Mouse (Mus musculus) stomach, embryonic 16.5 days (tissue): ENCODE data around the gene Mapkapk3. TPM values are rescaled to one million over a fixed set of nuclear protein-coding genes. Genes with fewer than 3 reads are reported as not detected.

ENCODE experiments used
- ATAC-seq: fragments of 200-750 bp; cut with Nextera tagmentation; 2 replicates; pipeline ENCODE4 v1.8.0; 2017; ENCODE audit warnings: moderate number of reproducible peaks, moderate TSS enrichment; ENCODE audit not compliant: insufficient read depth, low FRiP score
- H3K27ac ChIP-seq: fragments of 300-500 bp; sonication (generic); 2 replicates; pipeline ENCODE4 v1.5.1; 2014; ENCODE audit warnings: low read length
- H3K27me3 ChIP-seq: fragments of 300-500 bp; sonication (generic); 2 replicates; pipeline ENCODE4 v1.6.1; 2014; ENCODE audit warnings: low read length, control low read depth, mixed read lengths; ENCODE audit not compliant: control insufficient read depth, insufficient read depth
- H3K36me3 ChIP-seq: fragments of 300-500 bp; sonication (generic); 2 replicates; pipeline ENCODE4 v1.6.1; 2014; ENCODE audit warnings: low read length; ENCODE audit not compliant: control insufficient read depth, insufficient read depth
- H3K4me1 ChIP-seq: fragments of 300-500 bp; sonication (generic); 2 replicates; pipeline ENCODE4 v1.6.1; 2014; ENCODE audit warnings: low read length, control low read depth, mixed read lengths; ENCODE audit not compliant: control insufficient read depth, insufficient read depth
- H3K4me2 ChIP-seq: fragments of 300-500 bp; sonication (generic); 2 replicates; pipeline ENCODE4 v1.6.1; 2014; ENCODE audit warnings: low read depth, low read length, mixed read lengths
- H3K4me3 ChIP-seq: fragments of 300-500 bp; sonication (generic); replicated peaks from 2 replicates; pipeline ENCODE4 v1.5.1; 2014; ENCODE audit warnings: mild to moderate bottlenecking, low read length
- H3K9ac ChIP-seq: fragments of 300-500 bp; sonication (generic); 2 replicates; pipeline ENCODE4 v1.6.1; 2014; ENCODE audit warnings: low read length
- H3K9me3 ChIP-seq: fragments of 300-500 bp; sonication (generic); replicated peaks from 2 replicates; pipeline ENCODE4 v1.6.1; 2016; ENCODE audit warnings: low read length, control low read depth; ENCODE audit not compliant: control insufficient read depth
- WGBS: fragments of 180-500 bp; shearing (Covaris S2); extraction: QIAGEN DNeasy Blood & Tissue Kit; methylation state at CpG from one replicate; pipeline ENCODE4 v1.1.7; 2014; 5-methylcytosine and 5-hydroxymethylcytosine counted together
- polyA plus RNA-seq: library from polyadenylated mRNA; unstranded; fragments of >200 nt; fragmentation: Nextera tagmentation; extraction: Ambion mirVana; gene quantifications from 2 replicates; pipeline ENCODE4 v1.2.1, GENCODE M21; 2015

Mapkapk3 gene
- polyA plus RNA-seq, 1 experiment from 2014 or later, result 41.2 TPM

DNA sequence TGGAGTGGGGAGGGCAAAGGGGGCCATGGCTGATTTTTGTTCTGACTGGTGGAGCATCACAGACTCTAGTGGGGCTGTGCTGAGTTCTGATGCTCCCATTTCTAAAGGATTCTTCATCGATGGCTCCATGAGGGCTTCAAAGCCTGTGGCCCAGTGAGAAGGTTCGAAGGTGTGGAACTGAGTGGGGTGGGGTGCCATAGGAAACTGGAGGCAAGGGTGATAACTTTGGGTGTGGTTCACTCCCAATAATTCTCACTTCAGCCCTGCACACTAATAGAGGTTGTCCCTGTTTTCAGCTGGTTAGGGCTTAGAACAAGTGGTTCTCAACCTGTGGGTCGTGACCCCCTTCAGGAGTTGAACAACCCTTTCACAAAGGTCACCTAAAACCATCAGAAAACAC lies 14.7 kb upstream of the Mapkapk3 start:
- H3K27me3 ChIP-seq, result no peaks in the 10 kb centered on the region
- ATAC-seq, result no peak
- no peak overlapping the region for H3K27ac ChIP-seq
- no peak overlapping the region for H3K4me2 ChIP-seq
- H3K4me3 ChIP-seq, result no peak overlapping the region
- peaks cover 41% of the 10 kb centered on the region for H3K4me1 ChIP-seq
- no peaks in the 10 kb centered on the region for H3K9me3 ChIP-seq
- no peak overlapping the region for H3K9ac ChIP-seq
- peaks cover 10% of the 10 kb centered on the region; the same call in 1 of the 2 replicates for H3K36me3 ChIP-seq
- WGBS, result 75% methylated on average over 3 of the region's 3 CpGs

DNA sequence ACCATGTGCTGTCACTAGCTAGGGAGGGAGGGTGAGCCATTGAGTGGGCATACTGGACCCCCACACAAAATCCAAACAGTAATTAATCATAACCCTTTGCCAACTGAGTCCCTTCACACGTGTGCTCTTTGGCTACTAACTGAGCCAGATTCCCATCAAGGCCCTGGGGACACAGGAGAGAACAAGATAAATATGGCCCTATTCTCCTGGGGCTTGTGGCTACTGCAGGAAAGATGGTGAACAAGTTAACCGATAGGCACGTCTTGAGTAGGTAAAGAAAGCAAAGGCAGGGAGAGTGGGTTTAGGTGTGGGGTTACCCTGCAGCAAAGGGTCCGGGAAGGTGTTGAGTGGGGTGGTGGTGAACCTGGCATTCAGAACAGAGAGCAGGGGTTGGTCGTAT lies 14.2 kb upstream of the Mapkapk3 start:
- no peak overlapping the region for H3K9ac ChIP-seq
- no peak overlapping the region for H3K4me3 ChIP-seq
- H3K4me2 ChIP-seq, result no peak overlapping the region
- 79% methylated on average over 5 of the region's 5 CpGs for WGBS
- no peaks in the 10 kb centered on the region for H3K27me3 ChIP-seq
- H3K36me3 ChIP-seq, result peaks cover 10% of the 10 kb centered on the region; the same call in 1 of the 2 replicates
- no peak for ATAC-seq
- peaks cover 42% of the 10 kb centered on the region for H3K4me1 ChIP-seq
- H3K27ac ChIP-seq, result no peak overlapping the region
- no peaks in the 10 kb centered on the region for H3K9me3 ChIP-seq

DNA sequence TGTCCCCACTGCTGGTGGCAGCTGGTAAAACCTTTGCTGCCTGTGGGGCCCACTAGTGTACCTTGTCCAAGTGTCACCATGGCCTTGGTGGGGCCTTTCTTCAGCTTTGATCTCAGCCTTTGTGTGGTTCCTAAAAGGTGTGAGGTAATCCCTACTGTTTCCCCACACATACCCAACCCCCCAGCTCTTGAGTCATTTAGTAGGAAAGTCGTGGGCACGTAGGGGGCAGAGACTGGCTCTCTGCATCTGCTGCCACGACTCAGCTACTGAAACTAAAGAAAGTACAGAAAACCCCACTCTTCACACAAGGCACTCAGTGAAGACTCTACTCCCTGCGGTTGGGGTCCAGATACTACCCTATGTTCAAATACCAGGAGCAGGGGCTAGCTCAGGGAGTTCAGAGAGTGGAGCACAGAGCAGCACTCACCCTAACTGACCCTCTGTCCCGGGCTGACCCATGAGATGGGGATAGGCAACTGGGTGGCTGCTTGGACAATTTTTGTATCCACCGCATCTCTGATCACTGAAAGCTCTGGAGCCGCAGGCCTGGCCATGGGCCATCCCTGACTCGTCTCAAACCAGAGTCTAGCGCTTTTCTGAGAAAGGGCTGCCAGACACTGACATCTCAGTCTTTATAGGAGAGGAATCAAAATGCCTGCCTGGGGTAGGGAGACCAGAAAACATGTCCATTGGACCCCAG lies 13.6 kb upstream of the Mapkapk3 start:
- Histone ChIP-seq H3K9ac (no peak overlapping the region), H3K36me3 (peaks cover 10% of the 10 kb centered on the region; the same call in 1 of the 2 replicates), H3K4me2 (no peak overlapping the region), H3K9me3 (no peaks in the 10 kb centered on the region), H3K27me3 (no peaks in the 10 kb centered on the region), H3K4me3 (no peak overlapping the region), H3K27ac (no peak overlapping the region), H3K4me1 (peaks cover 43% of the 10 kb centered on the region)
- ATAC-seq, result no peak
- WGBS, result 65% methylated on average over 9 of the region's 9 CpGs

DNA sequence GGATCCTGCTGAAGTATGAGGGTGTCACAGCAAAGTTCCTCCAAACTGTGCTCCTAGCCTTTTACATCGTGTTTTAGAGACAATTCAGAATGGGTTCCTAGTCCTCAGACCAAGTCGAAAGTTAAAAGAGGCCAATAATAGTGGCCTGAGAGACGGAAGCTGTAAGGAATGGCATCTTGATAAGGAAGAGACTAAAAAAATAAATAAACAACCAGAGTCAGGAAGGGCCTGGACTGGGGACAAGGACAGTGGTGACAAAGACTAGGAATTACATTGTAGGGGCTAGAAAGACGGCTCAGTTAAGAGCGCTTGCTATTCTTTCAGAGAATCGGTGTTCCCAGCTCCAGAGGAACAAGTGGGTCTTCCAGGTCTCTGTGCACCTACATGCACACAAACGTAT lies 12.9 kb upstream of the Mapkapk3 start:
- Histone ChIP-seq H3K27me3 (no peaks in the 10 kb centered on the region), H3K4me3 (no peak overlapping the region), H3K9ac (no peak overlapping the region), H3K36me3 (peaks cover 10% of the 10 kb centered on the region; the same call in 1 of the 2 replicates), H3K9me3 (no peaks in the 10 kb centered on the region), H3K27ac (no peak overlapping the region), H3K4me2 (no peak overlapping the region), H3K4me1 (peaks cover 41% of the 10 kb centered on the region)
- ATAC-seq, result no peak
- 66% methylated on average over 7 of the region's 7 CpGs for WGBS

DNA sequence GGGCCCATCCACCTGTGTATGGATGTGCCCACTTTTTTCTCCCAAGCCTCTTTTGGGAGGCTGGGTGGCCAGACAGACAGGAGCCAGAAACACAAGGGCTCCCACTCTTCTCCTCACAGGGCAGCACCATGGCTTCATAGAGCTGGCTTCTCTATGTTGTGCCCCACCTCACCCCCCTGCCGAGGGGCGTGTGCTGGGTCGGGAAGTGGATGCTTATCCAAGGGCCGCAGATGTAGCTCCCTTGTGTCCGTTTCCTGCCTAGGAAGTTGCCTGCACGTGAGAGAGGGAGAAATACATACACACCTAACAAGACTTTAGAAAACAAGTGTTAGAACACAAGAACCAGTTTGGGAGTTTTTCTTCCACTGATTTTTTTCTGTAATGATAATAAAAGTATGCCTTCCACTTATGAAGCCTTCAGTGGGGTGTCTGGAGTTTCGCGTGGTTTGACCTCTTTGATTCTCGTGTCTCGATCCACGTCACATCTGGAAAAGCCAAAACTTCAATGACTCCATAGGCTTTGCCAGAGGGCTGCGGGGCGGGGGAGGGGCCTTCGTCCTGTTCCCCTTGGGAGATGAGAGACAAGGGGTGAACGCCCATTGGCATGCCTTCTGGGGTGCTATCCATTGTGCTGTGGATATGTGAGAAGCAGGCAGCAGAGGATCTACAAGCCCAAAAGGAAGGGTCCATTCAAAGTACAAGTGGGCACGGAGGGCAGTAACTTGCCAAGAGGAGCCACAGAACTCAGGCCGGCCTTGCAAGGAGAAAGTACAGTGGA lies 12.1 kb upstream of the Mapkapk3 start:
- Histone ChIP-seq H3K4me2 (no peak overlapping the region), H3K27me3 (no peaks in the 10 kb centered on the region), H3K4me1 (peaks cover 36% of the 10 kb centered on the region), H3K9ac (no peak overlapping the region), H3K4me3 (no peak overlapping the region), H3K36me3 (peaks cover 10% of the 10 kb centered on the region; the same call in 1 of the 2 replicates), H3K27ac (no peak overlapping the region), H3K9me3 (no peaks in the 10 kb centered on the region)
- WGBS, result 84% methylated on average over 17 of the region's 17 CpGs
- ATAC-seq, result no peak

DNA sequence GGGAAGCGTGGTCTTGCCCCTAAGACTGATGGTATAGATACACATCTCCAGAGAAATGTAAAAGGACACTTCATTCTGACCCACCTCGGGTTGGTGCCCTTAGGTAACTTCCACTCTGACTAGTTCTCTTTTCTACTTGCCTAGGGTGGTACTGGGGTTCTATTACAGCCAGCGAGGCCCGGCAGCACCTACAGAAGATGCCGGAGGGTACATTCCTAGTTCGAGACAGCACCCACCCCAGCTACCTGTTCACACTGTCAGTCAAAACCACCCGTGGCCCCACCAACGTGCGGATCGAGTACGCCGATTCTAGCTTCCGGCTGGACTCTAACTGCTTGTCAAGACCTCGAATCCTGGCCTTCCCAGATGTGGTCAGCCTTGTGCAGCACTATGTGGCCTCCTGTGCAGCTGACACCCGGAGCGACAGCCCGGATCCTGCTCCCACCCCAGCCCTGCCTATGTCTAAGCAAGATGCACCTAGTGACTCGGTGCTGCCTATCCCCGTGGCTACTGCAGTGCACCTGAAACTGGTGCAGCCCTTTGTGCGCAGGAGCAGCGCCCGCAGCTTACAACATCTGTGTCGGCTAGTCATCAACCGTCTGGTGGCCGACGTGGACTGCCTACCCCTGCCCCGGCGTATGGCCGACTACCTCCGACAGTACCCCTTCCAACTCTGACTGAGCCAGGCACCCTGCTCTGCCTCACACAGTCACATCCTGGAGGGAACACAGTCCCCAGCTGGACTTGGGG lies 10.7 kb upstream of the Mapkapk3 start:
- no peak overlapping the region for H3K4me2 ChIP-seq
- no peak overlapping the region for H3K9ac ChIP-seq
- ATAC-seq, result no peak
- no peaks in the 10 kb centered on the region for H3K9me3 ChIP-seq
- H3K4me3 ChIP-seq, result no peak overlapping the region
- WGBS, result 90% methylated on average over 30 of the region's 30 CpGs
- peaks cover 10% of the 10 kb centered on the region; the same call in 1 of the 2 replicates for H3K36me3 ChIP-seq
- H3K27me3 ChIP-seq, result no peaks in the 10 kb centered on the region
- H3K27ac ChIP-seq, result no peak overlapping the region
- H3K4me1 ChIP-seq, result peaks cover 30% of the 10 kb centered on the region

DNA sequence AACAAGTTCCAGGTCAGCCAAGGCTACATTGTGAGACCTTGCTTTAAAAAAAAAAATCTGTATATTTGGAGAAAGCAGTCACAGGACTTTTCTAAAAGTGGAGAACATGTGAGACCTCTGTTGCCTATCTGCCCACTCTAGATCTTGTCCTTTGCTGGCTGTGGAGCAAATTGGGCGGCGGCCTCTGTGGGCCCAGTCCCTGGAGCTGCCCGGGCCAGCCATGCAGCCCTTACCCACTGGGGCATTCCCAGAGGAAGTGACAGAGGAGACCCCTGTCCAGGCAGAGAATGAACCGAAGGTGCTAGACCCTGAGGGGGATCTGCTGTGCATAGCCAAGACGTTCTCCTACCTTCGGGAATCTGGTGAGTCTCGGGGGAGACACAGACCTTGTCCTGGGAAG lies 10.1 kb upstream of the Mapkapk3 start:
- no peaks in the 10 kb centered on the region for H3K27me3 ChIP-seq
- H3K4me2 ChIP-seq, result peak overlapping the region; percentile 77
- peak overlapping the region; percentile 75; the same call in 1 of the 2 replicates for H3K27ac ChIP-seq
- H3K9me3 ChIP-seq, result no peaks in the 10 kb centered on the region
- H3K36me3 ChIP-seq, result peaks cover 10% of the 10 kb centered on the region; the same call in 1 of the 2 replicates
- no peak for ATAC-seq
- peaks cover 27% of the 10 kb centered on the region for H3K4me1 ChIP-seq
- H3K4me3 ChIP-seq, result no peak overlapping the region
- WGBS, result 83% methylated on average over 7 of the region's 7 CpGs
- H3K9ac ChIP-seq, result 0 out of 2 replicates have a peak overlapping the region, but pooled peaks have one; percentile 20

DNA sequence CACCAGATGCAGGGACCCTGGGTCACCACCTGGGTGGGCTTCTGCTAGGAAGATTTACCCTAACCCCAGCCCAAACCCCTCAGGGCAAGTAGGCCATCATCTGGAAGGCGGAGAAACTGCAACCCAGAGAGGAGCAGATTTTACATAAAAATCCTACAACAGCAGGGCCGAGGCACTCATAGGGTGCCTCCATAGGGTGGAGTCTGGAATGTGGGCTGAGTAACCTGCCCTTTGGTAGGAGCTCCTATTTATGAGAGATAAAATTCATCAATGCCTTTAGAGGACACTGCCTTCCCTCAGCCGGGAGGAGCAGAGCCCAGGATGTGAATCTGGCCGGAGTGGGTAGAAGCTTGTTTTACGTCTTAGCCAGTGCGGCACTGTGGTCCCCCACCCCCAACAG lies 9.2 kb upstream of the Mapkapk3 start:
- H3K4me3 ChIP-seq, result peak overlapping the region; percentile 64
- peak overlapping the region; percentile 75 for H3K27ac ChIP-seq
- H3K36me3 ChIP-seq, result peaks cover 10% of the 10 kb centered on the region; the same call in 1 of the 2 replicates
- peak overlapping the region; percentile 49; the same call in 1 of the 2 replicates for H3K9ac ChIP-seq
- WGBS, result 65% methylated on average over 6 of the region's 6 CpGs
- ATAC-seq, result no peak
- H3K4me2 ChIP-seq, result peak overlapping the region; percentile 77
- H3K27me3 ChIP-seq, result no peaks in the 10 kb centered on the region
- peaks cover 22% of the 10 kb centered on the region; the same call in 1 of the 2 replicates for H3K4me1 ChIP-seq
- no peaks in the 10 kb centered on the region for H3K9me3 ChIP-seq
